Mouse (Mus musculus) neutrophil, adult 83 days (primary cell): ENCODE measurements around the gene Ptges3. TPM values are rescaled to one million over a fixed set of nuclear protein-coding genes. Genes with fewer than 3 reads are reported as not detected.

Source experiments
- total RNA-seq, 2 experiments: library from RNA; stranded (reverse); gene quantifications; one replicate each; pipeline ENCODE4 v1.2.4; 2023

Gene Ptges3
- total RNA-seq: 10 to 100 TPM; 69.1 to 74.1 TPM

GRCm38 (mm10) chr10:128058601-128059151 lies at the start of gene Ptges3:
Gene Ptges3, plus strand, starts transcription at chr10:128058954.

DNA sequence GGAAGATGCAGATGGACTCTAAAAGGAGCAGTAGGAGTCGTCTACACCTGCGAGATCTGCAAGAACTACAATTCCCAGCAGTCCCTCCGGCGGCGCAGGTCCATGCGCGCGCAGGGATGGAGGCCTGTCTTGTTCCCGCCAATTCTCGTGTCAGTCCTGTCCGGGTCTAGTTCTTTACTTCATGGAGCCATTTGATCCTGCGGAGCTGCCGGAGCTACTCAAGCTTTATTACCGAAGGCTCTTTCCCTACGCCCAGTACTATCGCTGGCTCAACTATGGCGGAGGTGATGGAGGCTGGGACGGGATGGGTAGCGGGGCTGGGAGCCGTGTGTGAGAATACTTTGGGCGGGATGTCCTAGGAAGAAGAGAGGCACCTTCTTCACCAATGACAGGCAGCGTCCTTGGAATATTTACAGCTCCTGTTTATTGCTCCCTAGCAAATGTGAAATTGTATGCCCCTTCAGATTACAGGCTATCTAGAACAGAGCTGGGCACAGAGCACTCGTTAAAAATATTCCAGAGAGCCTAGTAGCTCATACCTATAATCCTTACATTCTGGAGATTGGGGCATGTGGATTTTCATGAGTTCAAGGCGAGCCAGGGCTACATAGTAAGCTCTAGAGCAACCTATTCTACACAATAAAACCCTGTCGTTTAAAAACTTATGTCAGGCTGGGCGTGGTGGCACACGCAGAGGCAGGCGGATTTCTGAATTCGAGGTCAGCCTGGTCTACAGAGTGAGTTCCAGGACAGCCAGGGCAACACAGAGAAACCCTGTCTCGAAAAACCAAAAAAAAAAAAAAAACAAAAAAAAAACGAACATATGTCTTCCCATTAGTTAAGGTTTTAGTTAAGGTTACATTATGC lies 43.5 kb upstream of the Ptges3 start, which contains the start of gene Prim1:
Prim1 (plus strand) TSS at position 101 of the 867 bp plus-strand sequence.

GRCm38 (mm10) chr10:128082880-128083421 lies 24.2 kb downstream of the Ptges3 start, which contains the start of gene Atp5b:
Gene Atp5b, plus strand, starts transcription at chr10:128083273.

DNA sequence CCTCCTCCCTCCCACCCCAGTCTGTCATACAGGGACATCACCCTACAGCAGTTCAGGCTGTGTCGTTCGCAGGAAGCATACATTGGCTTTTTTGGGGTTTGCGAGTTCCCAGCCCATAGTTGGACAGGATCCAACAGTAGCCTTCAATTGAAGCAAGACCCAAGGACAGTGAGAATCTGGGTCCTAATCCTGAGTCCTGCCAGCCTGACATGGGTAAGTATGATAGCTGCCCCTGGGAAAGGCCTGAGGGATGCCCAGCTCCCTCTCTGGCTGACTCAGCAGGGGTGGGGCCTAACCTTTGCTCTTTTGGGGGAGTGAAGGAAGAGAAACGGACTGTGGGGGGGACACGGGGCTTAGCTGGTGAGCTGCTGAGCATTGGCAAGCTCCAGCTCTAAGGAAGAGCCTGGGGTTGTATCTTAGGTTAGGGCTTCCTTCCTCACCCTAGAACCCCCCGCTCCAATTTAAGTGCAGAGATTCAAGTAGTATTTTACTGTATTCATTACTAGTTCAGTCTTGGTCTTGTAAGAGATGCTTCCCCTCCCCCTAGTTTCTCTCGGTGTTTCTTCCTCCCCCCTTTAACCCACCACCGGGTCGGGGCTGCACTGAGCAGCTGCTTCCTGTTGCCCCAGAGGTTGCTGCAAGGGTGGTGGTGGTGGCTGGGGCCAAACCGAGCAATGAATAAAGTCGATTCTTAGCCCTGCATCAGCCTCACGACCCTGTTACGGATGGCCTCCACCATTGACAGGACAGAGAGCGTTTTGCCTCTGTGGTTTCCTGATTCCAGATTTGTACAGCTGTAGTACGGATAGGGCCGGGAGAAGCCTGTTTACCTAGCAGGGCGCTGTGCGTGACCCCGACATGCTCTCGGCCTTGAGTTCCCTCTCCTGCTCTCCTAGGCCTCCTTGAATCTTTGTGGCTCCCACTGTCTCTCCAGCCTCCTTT lies 33.1 kb downstream of the Ptges3 start, which contains the start of gene Baz2a:
Baz2a (plus strand) TSS at position 14 of the 942 bp plus-strand sequence.

Other genes with a start within 250 kb of the Ptges3 start
- not detected for gene Rdh19, start 209.0 kb upstream of the Ptges3 start, total RNA-seq
- not detected for gene Rdh16f2, start 192.5 kb upstream of the Ptges3 start, total RNA-seq
- not detected for gene Rdh7, start 170.1 kb upstream of the Ptges3 start, total RNA-seq
- gene Sdr9c7, start 160.4 kb upstream of the Ptges3 start, total RNA-seq: not detected
- gene Hsd17b6, start 51.3 kb upstream of the Ptges3 start, total RNA-seq: not detected
- gene Prim1, start 43.8 kb upstream of the Ptges3 start, total RNA-seq: 10 to 100 TPM; 21.7 to 35.1 TPM
- 100 to 1,000 TPM; 347 to 352 TPM for gene Naca, start 23.4 kb upstream of the Ptges3 start, total RNA-seq
- 100 to 1,000 TPM; 509 to 578 TPM for gene Atp5b, start 24.3 kb downstream of the Ptges3 start, total RNA-seq
- 10 to 100 TPM; 81.5 to 91.8 TPM for gene Baz2a, start 32.6 kb downstream of the Ptges3 start, total RNA-seq
- gene Rbms2, start 121.3 kb downstream of the Ptges3 start, total RNA-seq: 10 to 100 TPM; 10.7 to 11.5 TPM
- gene Gls2, start 135.5 kb downstream of the Ptges3 start, total RNA-seq: 1 to 10 TPM; 1.0 to 1.6 TPM
- gene Spryd4, start 152.9 kb downstream of the Ptges3 start, total RNA-seq: 1 to 10 TPM; 4.2 to 6.3 TPM
- gene Mip, start 166.9 kb downstream of the Ptges3 start, total RNA-seq: under 1 TPM in 1 of 2 experiments, not detected in 1; 0.15 TPM
- 10 to 100 TPM; 29.4 to 41.0 TPM for gene Timeless, start 173.1 kb downstream of the Ptges3 start, total RNA-seq
- under 1 TPM in 1 of 2 experiments, not detected in 1; 0.46 TPM for gene Apon, start 195.1 kb downstream of the Ptges3 start, total RNA-seq
- gene Apof, start 209.7 kb downstream of the Ptges3 start, total RNA-seq: not detected
- 10 to 100 TPM; 36.7 to 45.1 TPM for gene Stat2, start 211.6 kb downstream of the Ptges3 start, total RNA-seq
- not detected for gene Il23a, start 239.8 kb downstream of the Ptges3 start, total RNA-seq
- gene Pan2, start 244.4 kb downstream of the Ptges3 start, total RNA-seq: 10 to 100 TPM; 30.3 to 33.9 TPM